Mouse (Mus musculus): ENCODE results near the gene Fez2. TPM values are rescaled to one million over a fixed set of nuclear protein-coding genes. Genes with fewer than 3 reads are reported as not detected.
A peak's percentile ranks its signal among the peaks of the same experiment; 100 is the strongest.

Fez2 gene
- polyA plus RNA-seq, 2 experiments = 11.4 to 16.9 TPM

DNA sequence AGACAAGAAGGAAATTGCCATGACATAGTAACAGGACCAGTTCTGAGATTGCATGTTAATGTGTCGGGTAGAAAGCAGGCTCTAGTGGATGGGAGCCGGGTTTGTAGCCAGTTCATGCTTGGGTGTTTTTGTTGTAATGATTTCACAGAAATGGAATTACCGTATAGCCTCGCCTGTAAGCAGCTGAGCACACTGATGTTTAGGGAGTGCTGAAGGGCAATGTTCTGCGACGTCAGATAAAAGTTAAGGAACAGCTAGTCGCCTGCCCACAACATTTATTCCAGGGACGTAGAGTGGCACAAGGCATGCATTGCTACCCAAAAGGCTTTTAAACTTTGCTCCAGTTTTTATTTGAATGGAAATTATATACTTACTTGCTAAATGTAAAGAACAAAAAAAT lies 86.5 kb downstream of the Fez2 start:
- ATAC-seq (ENCODE audit: insufficient read depth) (no peak), DNase-seq (ENCODE audit: low read depth in 3 of 3, low spot score in 3 of 3) (no peak)
- Histone ChIP-seq H3K9me3 (ENCODE audit: control insufficient read depth, low read length) (no peaks in the 10 kb centered on the region), H3K9ac (replicated peaks) (no peak overlapping the region; the same call in 1 of the 2 replicates), H3K27me3 (ENCODE audit: control insufficient read depth, insufficient read depth, low read length) (no peaks in the 10 kb centered on the region), H3K36me3 (replicated peaks; ENCODE audit: control insufficient read depth, insufficient read depth, low read depth) (no peaks in the 10 kb centered on the region), H3K27ac (no peak overlapping the region), H3K4me3 (ENCODE audit: insufficient read depth in 1 of 2, low read depth in 2 of 2, low read length in 2 of 2) (no peak overlapping the region), H3K4me2 (ENCODE audit: low read depth) (no peak overlapping the region), H3K4me1 (replicated peaks; ENCODE audit: control insufficient read depth in 2 of 2, insufficient read depth in 2 of 2, low read length in 1 of 2) (peaks cover 25 to 33% of the 10 kb centered on the region in 2 experiments)
- TF ChIP-seq EP300 (IDR thresholded peaks at IDR 0.05; ENCODE audit: low read depth) (no peak), CTCF (IDR thresholded peaks at IDR 0.05; ENCODE audit: low read depth) (no peak)
- WGBS (ENCODE audit: insufficient replicate concordance) = 40% methylated on average over 8 of the region's 8 CpGs

DNA sequence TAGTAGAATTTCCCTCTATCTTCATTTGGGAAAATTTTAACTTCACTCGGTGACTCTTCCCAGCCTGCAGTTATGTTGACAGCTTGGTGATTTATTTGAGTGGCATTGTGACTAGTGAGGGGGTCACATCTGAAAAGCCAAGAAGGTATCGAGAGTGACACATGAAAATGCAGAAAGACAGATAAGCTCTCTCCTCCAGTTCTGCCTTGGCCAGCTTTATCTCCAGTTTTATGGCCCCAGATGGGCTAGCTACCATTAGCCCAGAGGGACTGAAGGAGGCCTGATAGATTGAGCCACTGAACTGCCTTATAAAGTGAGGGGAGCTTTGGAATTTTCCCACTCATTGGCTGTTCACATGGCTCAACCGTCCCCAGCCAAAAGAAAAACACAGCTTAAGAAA lies 89.7 kb downstream of the Fez2 start:
- WGBS (ENCODE audit: insufficient replicate concordance) = 5% methylated on average over 3 of the region's 3 CpGs

DNA sequence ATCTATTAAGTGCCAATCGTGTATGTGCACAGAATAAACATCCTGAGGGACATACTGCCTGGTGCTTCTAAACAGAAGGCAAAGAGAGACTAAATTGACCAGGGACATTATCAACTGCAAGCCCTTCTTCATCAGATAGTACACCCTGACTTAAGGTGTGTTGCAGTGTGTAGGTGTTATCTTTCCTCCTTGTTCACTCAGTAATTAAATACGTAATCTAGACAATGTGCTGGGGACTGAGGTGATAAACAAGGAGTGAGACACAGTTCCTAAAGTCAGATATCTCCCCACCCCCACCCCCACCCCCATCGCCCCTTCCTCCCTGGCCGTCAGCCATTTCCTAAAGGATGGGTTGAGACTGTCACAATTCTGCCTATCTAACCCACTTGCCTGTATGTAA lies 90.8 kb downstream of the Fez2 start:
- Histone ChIP-seq H3K4me1 (replicated peaks; ENCODE audit: control insufficient read depth in 2 of 2, insufficient read depth in 2 of 2, low read length in 1 of 2) (peaks cover 25 to 43% of the 10 kb centered on the region in 2 experiments), H3K36me3 (replicated peaks; ENCODE audit: control insufficient read depth, insufficient read depth, low read depth) (no peaks in the 10 kb centered on the region), H3K4me3 (ENCODE audit: insufficient read depth in 1 of 2, low read depth in 2 of 2, low read length in 2 of 2) (no peak overlapping the region), H3K4me2 (ENCODE audit: low read depth) (no peak overlapping the region; the same call in 1 of the 2 replicates), H3K9ac (replicated peaks) (no peak overlapping the region), H3K27me3 (ENCODE audit: control insufficient read depth, insufficient read depth, low read length) (no peaks in the 10 kb centered on the region), H3K9me3 (ENCODE audit: control insufficient read depth, low read length) (no peaks in the 10 kb centered on the region), H3K27ac (no peak overlapping the region; the same call in 1 of the 2 replicates)
- peak; percentile 40; the same call in 1 of the 2 replicates for ATAC-seq (ENCODE audit: insufficient read depth)
- TF ChIP-seq CTCF (IDR thresholded peaks at IDR 0.05; ENCODE audit: low read depth) = no peak
- no peak for TF ChIP-seq EP300 (IDR thresholded peaks at IDR 0.05; ENCODE audit: low read depth)
- WGBS (ENCODE audit: insufficient replicate concordance) = 21% methylated on average over 4 of the region's 4 CpGs
- peak in 1 of 3 experiments; percentile 24 for DNase-seq (ENCODE audit: low read depth in 3 of 3, low spot score in 3 of 3)

More for the DNA sequence above, 89.7 kb downstream of the Fez2 start:
- Histone ChIP-seq H3K27me3 (ENCODE audit: control insufficient read depth, insufficient read depth, low read length) (no peaks in the 10 kb centered on the region), H3K9ac (replicated peaks) (peak overlapping the region; percentile 45), H3K27ac (peak overlapping the region; percentile 81), H3K4me3 (ENCODE audit: insufficient read depth in 1 of 2, low read depth in 2 of 2, low read length in 2 of 2) (no peak overlapping the region), H3K4me2 (ENCODE audit: low read depth) (peak overlapping the region; percentile 58), H3K4me1 (replicated peaks; ENCODE audit: control insufficient read depth in 2 of 2, insufficient read depth in 2 of 2, low read length in 1 of 2) (peaks cover 25 to 40% of the 10 kb centered on the region in 2 experiments), H3K9me3 (ENCODE audit: control insufficient read depth, low read length) (no peaks in the 10 kb centered on the region), H3K36me3 (replicated peaks; ENCODE audit: control insufficient read depth, insufficient read depth, low read depth) (no peaks in the 10 kb centered on the region)
- TF ChIP-seq CTCF (IDR thresholded peaks at IDR 0.05; ENCODE audit: low read depth) (no peak), EP300 (IDR thresholded peaks at IDR 0.05; ENCODE audit: low read depth) (peak; percentile 90)
- peak; percentile 77 to 81 (median 80) for DNase-seq (ENCODE audit: low read depth in 3 of 3, low spot score in 3 of 3)
- peak; percentile 94 for ATAC-seq (ENCODE audit: insufficient read depth)

DNA sequence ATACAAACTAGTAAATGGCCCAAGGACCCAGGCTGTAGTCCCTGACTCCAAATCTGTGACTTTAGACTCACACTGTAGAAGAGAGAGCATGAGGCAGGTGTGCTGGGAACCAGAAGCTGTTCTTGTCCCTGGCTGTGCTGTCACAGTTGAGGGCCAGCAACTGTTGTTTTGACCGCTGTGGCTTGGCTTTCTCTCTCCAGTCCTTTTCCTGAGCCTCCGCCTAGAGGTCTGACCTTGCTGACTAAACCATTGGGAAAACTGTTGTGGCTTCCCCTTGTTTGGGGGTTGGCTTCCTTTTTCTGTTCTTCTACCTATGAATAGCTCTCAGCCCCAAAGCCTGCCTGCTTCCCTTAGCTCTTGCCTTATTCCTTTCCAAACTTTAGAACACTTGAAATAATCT lies 91.6 kb downstream of the Fez2 start:
- TF ChIP-seq CTCF (IDR thresholded peaks at IDR 0.05; ENCODE audit: low read depth) (no peak), EP300 (IDR thresholded peaks at IDR 0.05; ENCODE audit: low read depth) (no peak)
- H3K4me1 ChIP-seq (replicated peaks; ENCODE audit: control insufficient read depth in 2 of 2, insufficient read depth in 2 of 2, low read length in 1 of 2) = peaks cover 25 to 45% of the 10 kb centered on the region in 2 experiments
- no peaks in the 10 kb centered on the region for H3K27me3 ChIP-seq (ENCODE audit: control insufficient read depth, insufficient read depth, low read length)
- H3K9me3 ChIP-seq (ENCODE audit: control insufficient read depth, low read length) = no peaks in the 10 kb centered on the region
- DNase-seq (ENCODE audit: low read depth in 3 of 3, low spot score in 3 of 3) (no peak), ATAC-seq (ENCODE audit: insufficient read depth) (no peak)
- no peak overlapping the region for H3K9ac ChIP-seq (replicated peaks)
- H3K4me3 ChIP-seq (ENCODE audit: insufficient read depth in 1 of 2, low read depth in 2 of 2, low read length in 2 of 2) = no peak overlapping the region
- no peak overlapping the region for H3K4me2 ChIP-seq (ENCODE audit: low read depth)
- H3K36me3 ChIP-seq (replicated peaks; ENCODE audit: control insufficient read depth, insufficient read depth, low read depth) = no peaks in the 10 kb centered on the region
- H3K27ac ChIP-seq = no peak overlapping the region
- WGBS (ENCODE audit: insufficient replicate concordance) = 84% methylated on average over 2 of the region's 2 CpGs

DNA sequence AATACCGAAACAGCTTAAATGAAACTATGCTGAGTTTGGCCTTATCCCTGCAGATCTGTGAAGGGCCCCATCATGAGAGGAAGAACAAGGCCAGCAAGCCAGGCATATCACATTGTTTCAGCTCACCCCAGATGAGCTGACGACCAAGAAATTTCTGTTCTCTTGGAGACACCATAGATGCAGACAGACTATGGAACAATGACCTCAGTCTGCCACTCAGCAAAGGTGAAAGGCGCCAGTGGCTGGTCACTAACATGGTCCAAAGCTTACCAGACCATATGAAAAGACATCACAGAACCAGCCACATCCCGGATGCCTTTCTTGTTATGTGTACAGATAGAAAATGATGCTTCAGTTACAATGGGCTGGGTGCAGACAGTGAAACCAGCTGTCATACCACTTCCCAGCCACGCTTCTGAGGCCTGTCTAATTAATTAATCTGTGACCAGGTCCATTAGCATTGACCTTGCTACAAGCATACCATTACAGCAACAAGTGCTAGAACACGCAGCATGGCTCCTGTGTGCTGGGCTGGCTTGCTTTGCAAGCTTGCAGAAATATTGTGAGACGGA lies 92.1 kb downstream of the Fez2 start:
- H3K36me3 ChIP-seq (replicated peaks; ENCODE audit: control insufficient read depth, insufficient read depth, low read depth) = no peaks in the 10 kb centered on the region
- H3K27me3 ChIP-seq (ENCODE audit: control insufficient read depth, insufficient read depth, low read length) = no peaks in the 10 kb centered on the region
- H3K27ac ChIP-seq = no peak overlapping the region
- H3K4me3 ChIP-seq (ENCODE audit: insufficient read depth in 1 of 2, low read depth in 2 of 2, low read length in 2 of 2) = no peak overlapping the region
- H3K4me2 ChIP-seq (ENCODE audit: low read depth) = no peak overlapping the region
- no peaks in the 10 kb centered on the region for H3K9me3 ChIP-seq (ENCODE audit: control insufficient read depth, low read length)
- TF ChIP-seq CTCF (IDR thresholded peaks at IDR 0.05; ENCODE audit: low read depth) = no peak
- no peak for TF ChIP-seq EP300 (IDR thresholded peaks at IDR 0.05; ENCODE audit: low read depth)
- WGBS (ENCODE audit: insufficient replicate concordance) = 69% methylated on average over 7 of the region's 7 CpGs
- DNase-seq (ENCODE audit: low read depth in 3 of 3, low spot score in 3 of 3) (no peak), ATAC-seq (ENCODE audit: insufficient read depth) (no peak)
- H3K9ac ChIP-seq (replicated peaks) = no peak overlapping the region
- peaks cover 25 to 47% of the 10 kb centered on the region in 2 experiments for H3K4me1 ChIP-seq (replicated peaks; ENCODE audit: control insufficient read depth in 2 of 2, insufficient read depth in 2 of 2, low read length in 1 of 2)

Data from liver, embryonic 14.5 days (tissue).